Comparison of ENCODE assay signal across 24 mouse cellular contexts in the genomic region with DNA sequence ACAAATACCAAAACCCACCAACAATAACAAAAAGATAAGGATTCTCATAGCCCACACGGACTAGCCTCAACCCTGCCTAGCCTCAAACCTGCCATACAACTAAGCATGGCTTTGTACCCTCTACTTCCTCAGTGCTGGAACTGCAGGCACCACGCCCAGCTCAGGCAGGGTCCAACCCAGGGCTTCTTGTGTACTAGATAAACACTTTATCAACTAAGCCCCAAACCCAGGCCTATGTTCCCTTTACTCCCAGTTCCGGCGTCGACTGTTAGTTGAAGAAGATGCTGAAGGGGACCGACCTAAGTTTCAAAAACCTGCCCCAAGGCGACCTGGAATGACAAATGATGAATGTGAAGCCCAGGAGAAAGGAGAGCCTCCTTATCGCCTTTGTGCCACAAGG. TPM values are rescaled to one million over a fixed set of nuclear protein-coding genes. Genes with fewer than 3 reads are reported as not detected.
DNase-seq lines count a peak whose midpoint lies in the region; ATAC-seq and TF ChIP-seq lines count a peak whose summit lies in the region.
"Had no signal": no experiment of that assay in that cellular context is flagged by ENCODE, and none has a peak within 500 bp of the region (broad histone marks: within the 10 kb centered on the region; RNA-seq: fewer than 3 reads in every experiment).

No protein-coding gene starts in this region.

- peak; percentile 49 for DNase-seq in heart, adult 11 months
- DNase-seq in heart, postnatal 25 days (ENCODE audit: low spot score), result no peak
- DNase-seq in MEL (ENCODE audit: low read depth, low spot score), result peak; percentile 84
- peak; percentile 9 for DNase-seq in liver, embryonic 13.5 days
- DNase-seq in thymus, postnatal 25 days, result no peak
- DNase-seq: adrenal gland, adult 2 months; adrenal gland, postnatal 25 days; B cell, adult 2 months; cerebellum, adult 18-20 months; cerebellum, adult 9-11 months; cerebellum, postnatal 36 days; forebrain, postnatal 0 days; gastrocnemius, postnatal 14 days; heart, postnatal 36 days had no signal

- TF ChIP-seq CTCF in MEL (IDR thresholded peaks at IDR 0.05 in 2 of 3, conservative IDR thresholded peaks at IDR 0.05 in 1 of 3; ENCODE audit: control insufficient read depth in 1 of 3, insufficient read depth in 1 of 3, low read depth in 2 of 3, low read length in 3 of 3, poor library complexity in 1 of 3, severe bottlenecking in 1 of 3), result no peak
- no peak for TF ChIP-seq CTCF in olfactory bulb, adult 2 months (IDR thresholded peaks at IDR 0.05; ENCODE audit: insufficient read depth, low read depth, low read length)

- peak overlapping the region; percentile 2; the same call in 1 of the 2 replicates for H3K27ac ChIP-seq in MEL (ENCODE audit: control insufficient read depth, low read depth, low read length)
- no peak overlapping the region for H3K27ac ChIP-seq in liver, embryonic 13.5 days
- H3K27ac ChIP-seq in olfactory bulb, adult 2 months (ENCODE audit: insufficient read depth, low read depth, low read length), result peak overlapping the region; percentile 98
- H3K27ac ChIP-seq: embryonic facial prominence, embryonic 13.5 days; forebrain, embryonic 12.5 days; hindbrain, embryonic 12.5 days; hindbrain, postnatal 0 days had no signal

- 25% methylated on average over 8 of the region's 8 CpGs for WGBS in liver, embryonic 13.5 days (ENCODE audit: insufficient replicate concordance)
- 83% methylated on average over 8 of the region's 8 CpGs for WGBS in olfactory bulb, adult 2 months

- peaks cover 0 to 17% of the 10 kb centered on the region in 2 experiments; a peak in 2 of 4 replicates for H3K36me3 ChIP-seq in MEL (ENCODE audit: control insufficient read depth in 1 of 2, insufficient read depth in 2 of 2, low read length in 2 of 2)
- no peaks in the 10 kb centered on the region for H3K36me3 ChIP-seq in liver, embryonic 13.5 days
- H3K36me3 ChIP-seq: embryonic facial prominence, embryonic 13.5 days; forebrain, embryonic 12.5 days; G1E; heart, embryonic 12.5 days; hindbrain, embryonic 12.5 days had no signal

- no peaks in the 10 kb centered on the region for H3K27me3 ChIP-seq in MEL (ENCODE audit: control insufficient read depth in 1 of 2, insufficient read depth in 2 of 2, low read length in 2 of 2)
- H3K27me3 ChIP-seq in liver, embryonic 13.5 days, result no peaks in the 10 kb centered on the region; the same call in 1 of the 2 replicates
- H3K27me3 ChIP-seq: embryonic facial prominence, embryonic 13.5 days; forebrain, embryonic 12.5 days; heart, embryonic 12.5 days; hindbrain, embryonic 12.5 days had no signal

- intact Hi-C loops in heart, postnatal 25 days (cut with DNase I), result no loop called here

- no peak overlapping the region for H3K9ac ChIP-seq in MEL (ENCODE audit: control insufficient read depth, low read depth, low read length, poor library complexity, severe bottlenecking)
- no peak overlapping the region for H3K9ac ChIP-seq in liver, embryonic 13.5 days
- H3K9ac ChIP-seq: embryonic facial prominence, embryonic 13.5 days; forebrain, embryonic 12.5 days; forebrain, postnatal 0 days; heart, embryonic 12.5 days; hindbrain, embryonic 12.5 days had no signal

- TF ChIP-seq RAD21 in MEL (IDR thresholded peaks at IDR 0.05; ENCODE audit: low read depth, low read length), result no peak

- peak; percentile 59 to 70; a peak in 3 of 4 replicates for TF ChIP-seq EP300 in MEL (IDR thresholded peaks at IDR 0.05; ENCODE audit: low read depth in 1 of 2, low read length in 2 of 2)

- no peak for TF ChIP-seq POLR2A in MEL (IDR thresholded peaks at IDR 0.05; ENCODE audit: control insufficient read depth in 1 of 2, insufficient read depth in 1 of 2, low read depth in 1 of 2, low read length in 2 of 2, poor library complexity in 1 of 2)
- TF ChIP-seq POLR2A in olfactory bulb, adult 2 months (IDR thresholded peaks at IDR 0.05; ENCODE audit: insufficient read depth, low read depth, low read length), result no peak

- peak; percentile 82 for ATAC-seq in liver, embryonic 13.5 days (ENCODE audit: low read depth)
- ATAC-seq in inflammation-experienced regulatory T-cells, adult 6 months, result no peak
- ATAC-seq: CD4-positive, CD25-positive, alpha-beta regulatory T cell, adult 4 months; forebrain, postnatal 0 days; hindbrain, postnatal 0 days; Patski had no signal

- no peaks in the 10 kb centered on the region for H3K9me3 ChIP-seq in MEL (replicated peaks; ENCODE audit: insufficient read depth, low read length)
- no peaks in the 10 kb centered on the region for H3K9me3 ChIP-seq in liver, embryonic 13.5 days (replicated peaks)
- H3K9me3 ChIP-seq: embryonic facial prominence, embryonic 13.5 days; forebrain, embryonic 12.5 days; G1E; heart, embryonic 12.5 days; hindbrain, embryonic 12.5 days had no signal

- no peaks in the 10 kb centered on the region for H3K79me2 ChIP-seq in MEL (ENCODE audit: control insufficient read depth, insufficient read depth, low read length, poor library complexity)

- H3K4me3 ChIP-seq in MEL (ENCODE audit: control insufficient read depth in 1 of 2, insufficient read depth in 1 of 2, low read depth in 2 of 2, low read length in 2 of 2), result no peak overlapping the region
- no peak overlapping the region for H3K4me3 ChIP-seq in liver, embryonic 13.5 days (replicated peaks)
- H3K4me3 ChIP-seq in olfactory bulb, adult 2 months (ENCODE audit: insufficient read depth, low read depth, low read length), result no peak overlapping the region
- H3K4me3 ChIP-seq: embryonic facial prominence, embryonic 13.5 days; forebrain, embryonic 12.5 days; heart, embryonic 12.5 days; hindbrain, embryonic 12.5 days had no signal

- H3K4me2 ChIP-seq in liver, embryonic 13.5 days, result peak overlapping the region; percentile 23; the same call in 1 of the 2 replicates
- H3K4me2 ChIP-seq: embryonic facial prominence, embryonic 13.5 days; forebrain, embryonic 12.5 days; heart, embryonic 12.5 days; hindbrain, embryonic 12.5 days had no signal

- peaks cover 0 to 33% of the 10 kb centered on the region in 2 experiments; a peak in 2 of 4 replicates for H3K4me1 ChIP-seq in MEL (ENCODE audit: control insufficient read depth in 1 of 2, insufficient read depth in 2 of 2, low read length in 2 of 2)
- peaks cover 25% of the 10 kb centered on the region for H3K4me1 ChIP-seq in liver, embryonic 13.5 days (replicated peaks)
- peaks cover 11% of the 10 kb centered on the region for H3K4me1 ChIP-seq in olfactory bulb, adult 2 months (ENCODE audit: control insufficient read depth, insufficient read depth, low read length)
- H3K4me1 ChIP-seq: embryonic facial prominence, embryonic 13.5 days; forebrain, embryonic 12.5 days; heart, embryonic 12.5 days had no signal

TF ChIP-seq in MEL, 35 proteins besides CTCF, POLR2A, EP300 and RAD21:
- no peak for TF ChIP-seq MYB (IDR thresholded peaks at IDR 0.05; ENCODE audit: low read depth, low read length)
- TF ChIP-seq GATA1 (IDR thresholded peaks at IDR 0.05; ENCODE audit: low read depth, low read length), result peak; percentile 77
- TF ChIP-seq MAFK (IDR thresholded peaks at IDR 0.05; ENCODE audit: borderline replicate concordance, low read depth, low read length), result no peak
- TF ChIP-seq MYC (IDR thresholded peaks at IDR 0.05; ENCODE audit: low read depth, low read length), result 0 out of 2 replicates have a peak, but pooled peaks have one; percentile 42
- 0 out of 2 replicates have a peak, but pooled peaks have one; percentile 28 for TF ChIP-seq MAX (IDR thresholded peaks at IDR 0.05; ENCODE audit: low read length)
- TF ChIP-seq TAL1 (IDR thresholded peaks at IDR 0.05; ENCODE audit: low read length), result peak; percentile 38; the same call in 1 of the 2 replicates
- TF ChIP-seq TCF12 (IDR thresholded peaks at IDR 0.05; ENCODE audit: low read depth, low read length), result peak; percentile 69

RNA-seq across cellular contexts. Expression of gene Dnajc27, which starts 16.4 kb away (rescaled TPM):
- 1 to 10 TPM; 7.2 TPM for total RNA-seq in heart, postnatal 25 days (2021)
- 6.5 and 7.9 TPM in 2 replicates for total RNA-seq in MEL (2012; rRNA removed)
- polyA plus RNA-seq in MEL (2012; ENCODE audit: insufficient read depth in 1 of 2, insufficient read length in 2 of 2, low read depth in 1 of 2, low replicate concordance in 2 of 2, missing spikeins in 1 of 2), result 1 to 10 TPM in 1 of 2 experiments, not detected in 1; 9.7 TPM
- 2.0 and 2.5 TPM in 2 replicates for polyA plus RNA-seq in liver, embryonic 13.5 days (2015; fragmentation: Nextera tagmentation; extraction: Ambion mirVana)
- polyA plus RNA-seq in olfactory bulb, adult 2 months (2012; ENCODE audit: insufficient read depth, insufficient read length, low replicate concordance, missing spikeins), result not detected in 2 replicates
- 1 to 10 TPM; 1.5 to 3.3 (median 2.9) TPM for polyA plus RNA-seq in inflammation-experienced regulatory T-cells, adult 6 months (2017; shearing (Covaris generic))

RNA-seq across cellular contexts. Expression of gene Efr3b, which starts 27.2 kb away (rescaled TPM):
- total RNA-seq in heart, postnatal 25 days (2021), result 1 to 10 TPM; 7.3 to 7.9 TPM
- 0.88 and 1.5 TPM in 2 replicates for total RNA-seq in MEL (2012; rRNA removed)
- 1 to 10 TPM in 1 of 2 experiments, not detected in 1; 1.7 TPM for polyA plus RNA-seq in MEL (2012; ENCODE audit: insufficient read depth in 1 of 2, insufficient read length in 2 of 2, low read depth in 1 of 2, low replicate concordance in 2 of 2, missing spikeins in 1 of 2)
- polyA plus RNA-seq in liver, embryonic 13.5 days (2015; fragmentation: Nextera tagmentation; extraction: Ambion mirVana), result 0.13 TPM in 2 replicates
- not detected in 2 replicates for polyA plus RNA-seq in olfactory bulb, adult 2 months (2012; ENCODE audit: insufficient read depth, insufficient read length, low replicate concordance, missing spikeins)
- polyA plus RNA-seq in inflammation-experienced regulatory T-cells, adult 6 months (2017; shearing (Covaris generic)), result under 1 TPM in 2 of 3 experiments, not detected in 1; 0.29 to 0.43 TPM
- polyA plus RNA-seq: G1E had no signal

Comparison
In these comparisons a context has a peak if more than half of its experiments do, and no peak if none do; other contexts are left out.
1. DNase-seq: peak in heart, adult 11 months (single experiment), MEL (single experiment) and liver, embryonic 13.5 days (single experiment); none in heart, postnatal 25 days (single experiment) and thymus, postnatal 25 days (single experiment).